Mouse (Mus musculus): Measurements from ENCODE around the gene Sympk.

DNA sequence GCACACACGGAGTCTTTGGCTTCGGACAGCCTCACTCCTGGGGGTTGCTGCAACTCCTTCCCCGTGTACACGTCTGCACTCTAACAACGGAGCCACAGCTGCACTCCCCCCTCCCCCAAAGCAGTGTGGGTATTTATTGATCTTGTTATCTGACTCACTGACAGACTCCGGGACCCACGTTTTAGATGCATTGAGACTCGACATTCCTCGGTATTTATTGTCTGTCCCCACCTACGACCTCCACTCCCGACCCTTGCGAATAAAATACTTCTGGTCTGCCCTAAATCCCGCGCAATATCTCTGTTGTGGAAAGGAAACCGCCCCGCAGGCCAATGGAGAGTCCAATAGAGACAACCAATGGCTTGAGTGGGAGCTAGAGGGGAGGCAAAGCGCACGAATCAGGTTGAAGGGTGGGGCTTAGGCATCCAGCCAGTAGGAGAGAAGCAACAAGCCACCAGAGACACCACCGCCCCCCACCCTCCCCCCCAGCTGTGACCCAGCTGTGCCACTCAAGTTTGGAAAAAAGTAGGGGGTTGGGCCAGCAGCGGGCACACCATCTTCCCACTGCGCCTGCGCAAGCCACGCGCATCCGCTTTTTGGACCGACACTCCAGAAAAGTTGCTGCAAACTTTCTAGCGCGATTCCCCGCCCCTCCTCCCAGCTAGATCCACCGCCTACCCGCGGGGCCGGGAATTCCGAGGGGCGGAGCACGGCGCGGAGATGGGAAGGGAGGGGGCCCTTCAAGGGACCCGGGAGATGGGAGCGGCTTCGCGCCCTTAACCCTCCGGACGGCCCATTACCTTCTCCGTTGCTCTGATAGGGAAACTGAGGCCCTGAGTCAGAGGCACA is 69.6 kb downstream of the Sympk start:
- TF ChIP-seq POLR2A (IDR thresholded peaks at IDR 0.05; ENCODE audit: insufficient read depth, low read depth, low read length) (no peak), CTCF (IDR thresholded peaks at IDR 0.05; ENCODE audit: insufficient read depth, low read depth, low read length) (no peak)

Data from olfactory bulb, adult 2 months (tissue).